Mouse (Mus musculus) heart, adult 2 months (tissue): ENCODE measurements around the gene Nrp1.

Experiments used
- CTCF ChIP-seq: fragments of 200-600 bp; IDR thresholded peaks from 2 replicates; pipeline ENCODE4 v1.8.1; 2022; ENCODE audit warnings: antibody characterized with exemption, mild to moderate bottlenecking, moderate library complexity
- EP300 ChIP-seq: fragments of 200-500 bp; IDR thresholded peaks from 2 replicates; pipeline ENCODE4 v1.6.1; 2011; ENCODE audit warnings: low read depth, low read length, control low read depth; ENCODE audit not compliant: insufficient read depth
- POLR2A ChIP-seq: fragments of 200-500 bp; IDR thresholded peaks from 2 replicates; pipeline ENCODE4 v1.6.1; 2011; ENCODE audit warnings: mild to moderate bottlenecking, low read depth, low read length, control low read depth; ENCODE audit not compliant: insufficient read depth

- TF ChIP-seq EP300 (peak; percentile 91), CTCF (peak; percentile 97), POLR2A (no peak)
Observed at GRCm38 (mm10) chr8:128362940-128363595, 4.7 kb downstream of the Nrp1 start.
